In the genomic region with DNA sequence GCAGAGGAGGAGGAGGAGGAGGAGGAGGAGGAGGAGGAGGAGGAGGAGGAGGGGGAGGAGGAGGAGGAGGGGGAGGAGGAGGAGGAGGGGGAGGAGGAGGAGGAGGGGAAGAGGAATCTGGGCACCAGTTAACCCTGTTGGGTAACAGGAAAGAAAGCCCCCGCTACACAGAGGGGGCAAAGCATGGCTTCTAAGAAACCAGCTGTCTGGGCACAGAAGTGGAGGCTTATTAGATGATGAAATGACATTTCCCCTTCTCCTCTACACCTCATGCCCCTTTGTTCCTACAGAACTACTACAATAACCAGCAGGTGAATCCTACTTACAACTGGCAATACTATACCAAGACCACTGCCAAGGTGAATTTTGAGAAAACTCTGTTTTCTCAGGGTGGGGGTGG, we compare ENCODE assay signal across 49 mouse cellular contexts. TPM values are rescaled to one million over a fixed set of nuclear protein-coding genes. Genes with fewer than 3 reads are reported as not detected.
"Had no signal": no experiment of that assay in that cellular context is flagged by ENCODE, and none has a peak within 500 bp of the region (broad histone marks: within the 10 kb centered on the region; RNA-seq: fewer than 3 reads in every experiment).

No protein-coding gene starts in this region.

- H3K36me3 ChIP-seq: heart, embryonic 10.5 days; heart, embryonic 12.5 days; heart, embryonic 13.5 days; heart, embryonic 15.5 days; hindbrain, embryonic 10.5 days; hindbrain, embryonic 12.5 days; hindbrain, embryonic 13.5 days; hindbrain, embryonic 15.5 days; intestine, embryonic 15.5 days; kidney, embryonic 15.5 days had no signal

- H3K4me1 ChIP-seq: heart, embryonic 10.5 days; heart, embryonic 12.5 days; heart, embryonic 13.5 days; heart, embryonic 15.5 days; hindbrain, embryonic 10.5 days; hindbrain, embryonic 12.5 days; hindbrain, embryonic 13.5 days; hindbrain, embryonic 15.5 days; intestine, embryonic 15.5 days had no signal

- H3K4me2 ChIP-seq: heart, embryonic 11.5 days; heart, embryonic 12.5 days; heart, embryonic 13.5 days; heart, embryonic 15.5 days; hindbrain, embryonic 12.5 days; hindbrain, embryonic 13.5 days; hindbrain, embryonic 14.5 days; hindbrain, embryonic 15.5 days; intestine, embryonic 15.5 days; kidney, embryonic 15.5 days had no signal

- H3K27me3 ChIP-seq: heart, embryonic 12.5 days; heart, embryonic 15.5 days; hindbrain, embryonic 12.5 days; hindbrain, embryonic 15.5 days; intestine, embryonic 15.5 days; kidney, embryonic 15.5 days had no signal

- ATAC-seq: hindbrain, embryonic 16.5 days; hindbrain, postnatal 0 days; inflammation-experienced regulatory T-cells, adult 6 months; intestine, embryonic 15.5 days; intestine, embryonic 16.5 days; intestine, postnatal 0 days had no signal

- H3K4me3 ChIP-seq: heart, embryonic 10.5 days; heart, embryonic 12.5 days; heart, embryonic 13.5 days; heart, embryonic 15.5 days; hindbrain, embryonic 10.5 days; hindbrain, embryonic 12.5 days; hindbrain, embryonic 13.5 days; hindbrain, embryonic 15.5 days; intestine, embryonic 15.5 days; kidney, embryonic 15.5 days; layer of hippocampus, adult 2 months had no signal

- H3K27ac ChIP-seq: heart, embryonic 10.5 days; heart, embryonic 13.5 days; heart, embryonic 15.5 days; hindbrain, embryonic 10.5 days; hindbrain, embryonic 12.5 days; hindbrain, embryonic 13.5 days; hindbrain, embryonic 14.5 days; hindbrain, embryonic 15.5 days; hindbrain, postnatal 0 days; intestine, embryonic 15.5 days; kidney, embryonic 15.5 days; kidney, postnatal 0 days; layer of hippocampus, adult 2 months had no signal

- H3K9me3 ChIP-seq: heart, embryonic 10.5 days; heart, embryonic 12.5 days; heart, embryonic 13.5 days; heart, embryonic 15.5 days; hindbrain, embryonic 10.5 days; hindbrain, embryonic 12.5 days; hindbrain, embryonic 13.5 days; hindbrain, embryonic 15.5 days; intestine, embryonic 15.5 days; kidney, embryonic 15.5 days had no signal

- H3K9ac ChIP-seq: heart, embryonic 12.5 days; heart, embryonic 13.5 days; heart, embryonic 15.5 days; hindbrain, embryonic 12.5 days; hindbrain, embryonic 14.5 days; hindbrain, embryonic 15.5 days; intestine, embryonic 15.5 days; kidney, embryonic 15.5 days had no signal

- DNase-seq: heart, postnatal 10 days; heart, postnatal 14 days; heart, postnatal 36 days; heart, postnatal 4 days; kidney, adult 11 months; kidney, adult 18-20 months; kidney, adult 2 months; kidney, adult 8-10 months; kidney, adult 9 months; kidney, postnatal 10 days; kidney, postnatal 14 days; kidney, postnatal 25 days; kidney, postnatal 36 days; kidney, postnatal 4 days; layer of hippocampus, adult 9-11 months; layer of hippocampus, postnatal 36 days had no signal

RNA-seq across cellular contexts. Expression of a gene that starts 9.8 kb away (rescaled TPM):
- total RNA-seq: heart, postnatal 10 days; heart, postnatal 14 days; heart, postnatal 25 days; heart, postnatal 36 days; heart, postnatal 4 days; hematopoietic stem cell, adult 5-6 weeks; hindbrain, postnatal 0 days; layer of hippocampus, adult 18-20 months; layer of hippocampus, adult 2 months; layer of hippocampus, adult 8-10 months; layer of hippocampus, postnatal 10 days; layer of hippocampus, postnatal 14 days; layer of hippocampus, postnatal 25 days; layer of hippocampus, postnatal 36 days; left cerebral cortex, adult 18-20 months had no signal
- polyA plus RNA-seq: heart, embryonic 10.5 days; heart, embryonic 11.5 days; heart, embryonic 12.5 days; heart, embryonic 14.5 days; hindbrain, embryonic 10.5 days; hindbrain, embryonic 11.5 days; hindbrain, embryonic 12.5 days; hindbrain, embryonic 13.5 days; hindbrain, embryonic 14.5 days; inflammation-experienced regulatory T-cells, adult 6 months; kidney, adult 2 months; kidney, embryonic 14.5 days had no signal

RNA-seq across cellular contexts. Expression of a gene that starts 14.4 kb away (rescaled TPM):
- total RNA-seq: hematopoietic stem cell, adult 5-6 weeks had no signal
- polyA plus RNA-seq: inflammation-experienced regulatory T-cells, adult 6 months had no signal

RNA-seq across cellular contexts. Expression of a gene that starts 34.4 kb away (rescaled TPM):
- total RNA-seq: heart, postnatal 10 days; heart, postnatal 14 days; heart, postnatal 25 days; heart, postnatal 36 days; heart, postnatal 4 days; hematopoietic stem cell, adult 5-6 weeks; hindbrain, postnatal 0 days; layer of hippocampus, adult 18-20 months; layer of hippocampus, adult 2 months; layer of hippocampus, adult 8-10 months; layer of hippocampus, postnatal 10 days; layer of hippocampus, postnatal 14 days; layer of hippocampus, postnatal 25 days; layer of hippocampus, postnatal 36 days; left cerebral cortex, adult 18-20 months had no signal
- polyA plus RNA-seq: heart, embryonic 12.5 days; heart, embryonic 15.5 days; heart, postnatal 0 days; intestine, embryonic 14.5 days; intestine, postnatal 0 days; large intestine, adult 2 months had no signal

RNA-seq across cellular contexts. Expression of a gene that starts 45.7 kb away (rescaled TPM):
- total RNA-seq: heart, postnatal 4 days; layer of hippocampus, adult 18-20 months; layer of hippocampus, adult 2 months; layer of hippocampus, postnatal 14 days; layer of hippocampus, postnatal 25 days; layer of hippocampus, postnatal 36 days; left cerebral cortex, adult 18-20 months had no signal
- polyA plus RNA-seq: heart, embryonic 11.5 days; heart, embryonic 12.5 days; heart, embryonic 13.5 days; hindbrain, embryonic 10.5 days; hindbrain, embryonic 12.5 days; hindbrain, embryonic 14.5 days; kidney, embryonic 14.5 days had no signal
